Mouse (Mus musculus) left cerebral cortex, postnatal 10 days (tissue): Measurements from ENCODE around the gene Dzank1. TPM values are rescaled to one million over a fixed set of nuclear protein-coding genes. Genes with fewer than 3 reads are reported as not detected.

Experiments
- DNase-seq, 2 experiments: peaks; one replicate each; pipeline ENCODE4 v3.0.0; 2021 to 2022; ENCODE audit warnings: low spot score in 2 of 2, mixed read lengths in 1 of 2; ENCODE audit errors: extremely low spot score in 1 of 2
- intact Hi-C: fragments of 180-260 bp; cut with DNase I; formaldehyde crosslinking; loops from one replicate; pipeline ENCODE4 v1.15.1; 2025
- total RNA-seq, 2 experiments: library from RNA; stranded (reverse); gene quantifications; 2 replicates each; pipeline ENCODE4 v1.2.3; 2021

The Dzank1 gene
- total RNA-seq, 2 experiments from 2014 or later: 102 to 109 TPM

GRCm38 (mm10) chr2:144428659-144429058 is 98.6 kb downstream of the Dzank1 start:
- no peak for DNase-seq
- intact Hi-C loops: no loop called here

- intact Hi-C loops: no loop called here
- DNase-seq: no peak
These were observed 99.4 kb downstream of the Dzank1 start for GRCm38 (mm10) chr2:144427852-144428251.

GRCm38 (mm10) chr2:144425761-144426160 is 101.5 kb downstream of the Dzank1 start:
- DNase-seq: no peak
- intact Hi-C loops: no loop called here

GRCm38 (mm10) chr2:144422094-144422675 is 105.0 kb downstream of the Dzank1 start:
- intact Hi-C loops: no loop called here
- no peak for DNase-seq

Other genes starting within 250 kb of the Dzank1 start
- 1 to 10 TPM; 3.2 to 6.3 TPM for gene Ovol2, start 195.3 kb downstream of the Dzank1 start, total RNA-seq
- gene Kat14, start 158.4 kb downstream of the Dzank1 start, total RNA-seq: 10 to 100 TPM; 24.4 to 27.2 TPM
- gene Pet117, start 158.4 kb downstream of the Dzank1 start, total RNA-seq: 1 to 10 TPM; 5.3 to 5.5 TPM
- 10 to 100 TPM; 25.2 to 26.7 TPM for gene Polr3f, start 304 bp upstream of the Dzank1 start, total RNA-seq
- 10 to 100 TPM; 24.4 to 26.5 TPM for gene Rbbp9, start 23.5 kb upstream of the Dzank1 start, total RNA-seq
- gene Sec23b, start 28.8 kb upstream of the Dzank1 start, total RNA-seq: 10 to 100 TPM; 42.4 to 44.8 TPM
- 10 to 100 TPM; 41.9 to 51.2 TPM for gene Smim26, start 66.6 kb upstream of the Dzank1 start, total RNA-seq
- gene Dtd1, start 72.5 kb upstream of the Dzank1 start, total RNA-seq: 10 to 100 TPM; 56.4 to 61.0 TPM